Mouse (Mus musculus): ENCODE measurements around the gene Spp2. TPM values are rescaled to one million over a fixed set of nuclear protein-coding genes. Genes with fewer than 3 reads are reported as not detected.

The Spp2 gene
- polyA plus RNA-seq, 1 experiment from 2014 or later = 0.53 TPM

GRCm38 (mm10) chr1:88473899-88474298 lies 67.1 kb downstream of the Spp2 start:
- Histone ChIP-seq H3K4me2 (ENCODE audit: low read length) (no peak overlapping the region), H3K27me3 (replicated peaks; ENCODE audit: control insufficient read depth, insufficient read depth, low read length) (no peaks in the 10 kb centered on the region), H3K4me3 (replicated peaks; ENCODE audit: low read length) (no peak overlapping the region), H3K4me1 (replicated peaks; ENCODE audit: control insufficient read depth, insufficient read depth, low read length) (peaks cover 9% of the 10 kb centered on the region), H3K9me3 (ENCODE audit: control insufficient read depth, low read length) (no peaks in the 10 kb centered on the region), H3K9ac (replicated peaks; ENCODE audit: low read depth, low read length) (no peak overlapping the region), H3K36me3 (ENCODE audit: control insufficient read depth, insufficient read depth) (no peaks in the 10 kb centered on the region), H3K27ac (ENCODE audit: low read length) (no peak overlapping the region)
- ATAC-seq = no peak
- whole genome bisulfite sequencing = 62% methylated on average over 2 of the region's 2 CpGs

- 77% methylated on average over 7 of the region's 7 CpGs for WGBS
- Histone ChIP-seq H3K9me3 (ENCODE audit: control insufficient read depth, low read length) (no peaks in the 10 kb centered on the region), H3K9ac (replicated peaks; ENCODE audit: low read depth, low read length) (no peak overlapping the region), H3K36me3 (ENCODE audit: control insufficient read depth, insufficient read depth) (no peaks in the 10 kb centered on the region), H3K27ac (ENCODE audit: low read length) (no peak overlapping the region), H3K27me3 (replicated peaks; ENCODE audit: control insufficient read depth, insufficient read depth, low read length) (no peaks in the 10 kb centered on the region), H3K4me1 (replicated peaks; ENCODE audit: control insufficient read depth, insufficient read depth, low read length) (peaks cover 9% of the 10 kb centered on the region), H3K4me2 (ENCODE audit: low read length) (no peak overlapping the region), H3K4me3 (replicated peaks; ENCODE audit: low read length) (no peak overlapping the region)
- no peak for ATAC-seq
These were observed 67.8 kb downstream of the Spp2 start for GRCm38 (mm10) chr1:88474598-88474997.

- no peak for ATAC-seq
- Histone ChIP-seq H3K4me3 (replicated peaks; ENCODE audit: low read length) (no peak overlapping the region), H3K9me3 (ENCODE audit: control insufficient read depth, low read length) (no peaks in the 10 kb centered on the region), H3K27me3 (replicated peaks; ENCODE audit: control insufficient read depth, insufficient read depth, low read length) (no peaks in the 10 kb centered on the region), H3K4me2 (ENCODE audit: low read length) (no peak overlapping the region), H3K9ac (replicated peaks; ENCODE audit: low read depth, low read length) (no peak overlapping the region), H3K27ac (ENCODE audit: low read length) (no peak overlapping the region), H3K4me1 (replicated peaks; ENCODE audit: control insufficient read depth, insufficient read depth, low read length) (peaks cover 9% of the 10 kb centered on the region), H3K36me3 (ENCODE audit: control insufficient read depth, insufficient read depth) (no peaks in the 10 kb centered on the region)
- 66% methylated on average over 8 of the region's 8 CpGs for WGBS
These were observed 68.8 kb downstream of the Spp2 start for GRCm38 (mm10) chr1:88475502-88475953.

Other genes starting within 250 kb of the Spp2 start
- gene Ugt1a5, start 240.9 kb upstream of the Spp2 start, polyA plus RNA-seq (2015; fragmentation: Nextera tagmentation; extraction: Ambion mirVana) = not detected in 2 replicates
- not detected in 2 replicates for gene Ugt1a2, start 206.4 kb upstream of the Spp2 start, polyA plus RNA-seq (2015; fragmentation: Nextera tagmentation; extraction: Ambion mirVana)
- 10.1 and 11.7 TPM in 2 replicates for gene Dnajb3, start 201.2 kb upstream of the Spp2 start, polyA plus RNA-seq (2015; fragmentation: Nextera tagmentation; extraction: Ambion mirVana)
- not detected in 2 replicates for gene Ugt1a1, start 195.0 kb upstream of the Spp2 start, polyA plus RNA-seq (2015; fragmentation: Nextera tagmentation; extraction: Ambion mirVana)
- gene Mroh2a, start 180.0 kb upstream of the Spp2 start, polyA plus RNA-seq (2015; fragmentation: Nextera tagmentation; extraction: Ambion mirVana) = 0.96 and 1.0 TPM in 2 replicates
- 121 TPM in 2 replicates for gene Hjurp, start 129.3 kb upstream of the Spp2 start, polyA plus RNA-seq (2015; fragmentation: Nextera tagmentation; extraction: Ambion mirVana)
- gene Trpm8, start 129.3 kb upstream of the Spp2 start, polyA plus RNA-seq (2015; fragmentation: Nextera tagmentation; extraction: Ambion mirVana) = 0.09 TPM in 1 of 2 replicates, not detected in the other
- gene Glrp1, start 103.1 kb downstream of the Spp2 start, polyA plus RNA-seq (2015; fragmentation: Nextera tagmentation; extraction: Ambion mirVana) = not detected in 2 replicates

Measured in forebrain, embryonic 16.5 days (tissue).